Mouse (Mus musculus) right cerebral cortex, postnatal 4 days (tissue): ENCODE data around the gene Car5b.

Experiments used
- DNase-seq: peaks from one replicate; pipeline ENCODE4 v3.0.0-alpha.2; 2022

Gene Car5b

DNA sequence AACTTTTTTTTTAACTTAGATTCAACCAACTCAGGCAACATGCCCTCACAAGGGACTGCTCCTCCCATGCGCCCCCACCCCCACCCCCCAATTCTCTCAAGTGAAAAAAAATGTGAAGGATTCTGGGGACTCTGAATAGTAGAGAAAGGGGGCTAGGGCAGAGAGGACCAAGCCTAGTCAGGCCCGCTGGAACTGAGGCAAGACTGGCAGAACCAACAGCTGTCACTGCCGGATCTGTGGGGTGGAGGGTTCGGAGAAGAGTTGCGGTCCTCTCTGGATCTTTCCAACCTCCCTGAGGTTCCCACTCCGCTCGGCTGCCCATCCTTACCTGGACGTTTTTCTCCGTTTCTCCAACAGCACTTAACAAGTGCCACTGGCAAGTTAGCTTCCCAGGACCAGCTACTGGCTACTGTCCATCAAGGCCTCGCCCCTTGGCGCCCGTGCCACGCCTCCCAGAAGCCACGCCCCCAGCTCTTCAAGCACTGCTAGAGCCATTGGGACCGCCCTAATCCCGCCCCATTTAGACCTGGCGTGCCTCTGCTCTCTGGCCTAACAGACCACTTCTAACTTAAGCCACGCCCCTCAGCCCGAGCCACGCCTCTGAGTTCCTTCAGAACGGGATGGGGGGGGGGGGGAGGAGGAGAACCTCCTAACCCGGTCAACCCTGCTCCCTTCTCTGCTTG, at the start of gene Car5b:
Gene Car5b (minus strand): TSS at position 391 of the 683 bp plus-strand sequence.
- peak; percentile 40 for DNase-seq

GRCm38 (mm10) chrX:164076040-164076775, 48.4 kb upstream of the Car5b start, which contains the start of gene Siah1b:
Siah1b (minus strand) TSS chrX:164076493.
- DNase-seq: peak; percentile 83

DNA sequence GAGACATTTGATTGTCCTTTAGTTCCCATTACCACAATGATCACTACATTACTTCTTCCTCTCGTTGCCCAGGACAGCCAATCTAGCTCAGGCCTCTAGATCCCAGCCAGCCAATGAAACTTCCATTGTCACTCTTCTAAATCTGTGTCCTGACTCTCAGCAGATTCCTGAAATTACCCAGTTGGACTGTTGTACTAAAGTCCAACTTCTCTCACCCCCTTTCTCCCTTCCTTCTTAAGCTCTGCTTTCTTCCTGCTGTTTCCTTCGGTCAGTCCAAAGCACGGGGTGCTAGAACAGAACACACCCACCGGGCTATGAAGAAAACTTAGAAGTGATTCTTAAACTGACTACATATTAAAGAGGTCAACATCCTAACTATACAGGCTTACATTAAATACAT, 41.2 kb upstream of the Car5b start:
- DNase-seq: no peak

GRCm38 (mm10) chrX:164066185-164066584, 38.4 kb upstream of the Car5b start:
- DNase-seq: peak; percentile 71

- no peak for DNase-seq
Observed at GRCm38 (mm10) chrX:164059070-164059469, 31.3 kb upstream of the Car5b start.

- no peak for DNase-seq
Observed at GRCm38 (mm10) chrX:164058523-164058922, 30.7 kb upstream of the Car5b start.

DNA sequence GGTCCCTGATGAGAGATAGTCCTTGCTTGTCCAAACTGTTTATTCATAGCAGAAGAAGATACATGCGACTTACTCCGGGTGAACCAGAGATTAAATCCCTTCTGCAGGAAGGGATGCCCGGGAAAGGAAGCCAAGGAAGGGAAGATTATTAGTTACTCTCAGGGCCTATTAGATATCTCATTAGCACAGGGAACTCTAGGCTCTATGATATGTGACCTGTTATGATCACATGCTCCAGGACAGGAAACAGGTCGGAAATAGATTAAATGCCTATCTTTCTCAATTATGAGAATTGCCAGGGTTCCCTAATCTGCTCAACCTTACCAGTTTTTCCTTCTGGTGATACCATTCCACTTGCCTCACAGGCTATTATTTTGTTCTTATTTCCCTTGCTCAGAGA, 27.9 kb upstream of the Car5b start:
- no peak for DNase-seq

DNA sequence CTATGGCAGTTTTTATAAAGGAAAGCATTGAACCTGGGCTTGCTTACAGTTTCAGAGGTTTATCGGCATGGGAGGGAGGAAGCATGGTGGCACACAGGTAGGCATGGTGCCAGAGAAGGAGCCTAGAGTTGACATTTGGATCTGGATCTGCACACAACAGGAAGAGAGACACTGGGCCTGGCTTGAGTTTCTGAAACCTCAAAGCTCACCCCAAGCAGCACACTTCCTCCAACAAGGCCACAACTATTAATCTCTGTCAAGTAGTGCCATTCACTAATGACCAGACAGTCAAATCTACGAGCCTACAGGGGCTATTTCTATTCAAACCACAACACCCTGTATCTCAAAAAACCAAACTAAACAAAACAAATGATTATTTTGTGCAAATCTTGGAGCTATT, 18.9 kb upstream of the Car5b start:
- no peak for DNase-seq

- DNase-seq: peak; percentile 5
Observed at GRCm38 (mm10) chrX:164042069-164042468, 14.3 kb upstream of the Car5b start.

DNA sequence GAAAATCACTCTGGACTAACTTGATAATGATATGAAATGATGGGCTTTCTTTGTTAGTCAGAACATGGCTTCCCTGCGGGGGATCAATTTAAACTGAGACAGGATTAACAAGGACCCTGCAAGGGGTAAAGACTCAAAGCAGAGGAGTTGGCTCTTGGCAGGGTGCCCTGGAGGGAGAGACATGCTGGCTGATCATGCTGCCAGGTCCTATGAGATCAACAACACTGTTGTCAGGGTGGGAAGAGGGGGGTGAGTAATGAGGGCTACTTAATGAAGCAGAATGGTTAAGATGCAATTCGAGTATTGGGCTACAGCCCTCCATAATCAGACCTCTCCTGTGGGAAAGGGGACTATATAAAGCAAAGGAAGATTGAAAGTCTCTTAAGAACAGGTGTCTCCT, 11.1 kb upstream of the Car5b start:
- DNase-seq: peak; percentile 16

DNA sequence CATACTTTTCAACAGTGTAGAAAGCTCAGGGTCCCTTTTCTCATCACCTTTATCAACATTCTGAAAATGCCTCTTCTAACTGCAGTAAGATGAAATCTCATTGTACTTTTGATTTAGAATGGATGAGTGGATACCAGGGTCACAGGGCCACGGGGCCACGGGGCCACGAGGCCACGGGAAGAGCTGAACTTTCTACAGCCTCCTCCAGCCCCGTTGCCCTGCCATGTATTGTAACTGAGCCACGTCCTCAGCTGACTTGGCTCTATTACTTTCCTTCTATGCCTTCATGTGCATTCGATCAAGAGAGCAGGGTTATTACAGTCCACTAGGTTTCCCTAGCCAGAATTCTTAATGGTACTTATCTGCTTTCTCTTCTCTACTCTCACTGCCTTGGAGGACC, 8.1 kb upstream of the Car5b start:
- no peak for DNase-seq

- no peak for DNase-seq
Observed at GRCm38 (mm10) chrX:164035401-164035800, 7.6 kb upstream of the Car5b start.

- DNase-seq: no peak
Observed at GRCm38 (mm10) chrX:164032526-164032925, 4.7 kb upstream of the Car5b start.

GRCm38 (mm10) chrX:164015636-164016035, 12.2 kb downstream of the Car5b start:
- DNase-seq: no peak

GRCm38 (mm10) chrX:164014956-164015355, 12.8 kb downstream of the Car5b start:
- DNase-seq: no peak

- DNase-seq: no peak
Observed at GRCm38 (mm10) chrX:164013318-164013717, 14.5 kb downstream of the Car5b start.

DNA sequence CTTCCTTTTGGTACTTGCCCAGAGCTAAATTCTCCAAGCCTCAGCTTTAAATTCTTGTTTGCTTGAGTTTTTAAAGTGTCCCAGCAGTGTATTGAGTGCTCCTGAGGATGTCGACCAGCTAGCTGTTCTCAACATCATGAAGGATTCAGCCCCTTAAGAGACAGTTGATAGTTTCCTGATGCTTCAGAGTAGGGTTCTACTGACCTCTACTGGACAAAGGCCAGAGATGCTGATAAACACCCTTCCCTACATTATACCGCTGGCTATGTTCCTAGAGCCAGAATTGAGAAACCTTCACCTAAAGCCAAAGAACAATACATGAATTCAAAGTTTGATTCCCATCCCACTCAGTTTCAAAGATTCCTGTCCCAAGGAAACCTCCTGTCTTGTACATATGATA, 23.0 kb downstream of the Car5b start:
- DNase-seq: no peak

DNA sequence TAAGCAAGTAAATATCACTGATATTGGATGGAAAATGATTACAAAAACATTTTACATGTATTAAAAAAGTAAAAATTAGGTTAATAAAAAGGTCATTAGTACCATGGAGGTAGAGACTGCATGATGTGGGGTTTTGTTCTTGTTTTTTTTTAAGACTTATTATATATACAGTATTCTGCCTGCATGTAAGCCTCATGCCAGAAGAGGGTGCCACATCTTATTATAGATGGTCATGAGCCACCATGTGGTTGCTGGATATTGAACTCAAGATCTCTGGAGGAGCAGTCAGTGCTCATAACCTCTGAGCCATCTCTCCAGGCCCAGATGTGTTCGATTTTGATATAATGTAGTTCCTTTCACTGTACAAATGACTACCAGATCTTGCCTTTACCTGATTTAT, 27.9 kb downstream of the Car5b start:
- DNase-seq: no peak

- DNase-seq: no peak
Observed at GRCm38 (mm10) chrX:163996754-163997153, 31.0 kb downstream of the Car5b start.

- DNase-seq: no peak
Observed at GRCm38 (mm10) chrX:163987718-163988374, 40.0 kb downstream of the Car5b start.

- DNase-seq: no peak
Observed at GRCm38 (mm10) chrX:163982129-163982528, 45.7 kb downstream of the Car5b start.

DNA sequence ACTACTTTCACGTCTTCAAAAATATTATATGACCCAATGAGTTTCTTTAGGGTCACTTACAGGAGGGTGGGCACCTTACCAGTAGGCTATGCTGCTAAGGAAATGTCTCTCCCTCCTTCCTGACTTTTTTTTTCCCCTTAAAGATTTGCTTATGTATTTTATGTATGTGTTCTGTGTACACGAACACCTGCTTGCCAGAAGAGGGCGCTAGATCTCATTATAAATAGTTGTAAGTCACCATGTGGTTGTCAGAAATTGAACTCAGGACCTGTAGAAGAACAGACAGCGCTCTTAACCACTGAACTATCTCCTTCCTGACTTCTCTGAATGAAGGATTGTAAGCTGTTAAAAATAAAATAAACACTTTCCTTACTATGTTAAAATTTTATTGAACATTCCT, 46.3 kb downstream of the Car5b start:
- no peak for DNase-seq

DNA sequence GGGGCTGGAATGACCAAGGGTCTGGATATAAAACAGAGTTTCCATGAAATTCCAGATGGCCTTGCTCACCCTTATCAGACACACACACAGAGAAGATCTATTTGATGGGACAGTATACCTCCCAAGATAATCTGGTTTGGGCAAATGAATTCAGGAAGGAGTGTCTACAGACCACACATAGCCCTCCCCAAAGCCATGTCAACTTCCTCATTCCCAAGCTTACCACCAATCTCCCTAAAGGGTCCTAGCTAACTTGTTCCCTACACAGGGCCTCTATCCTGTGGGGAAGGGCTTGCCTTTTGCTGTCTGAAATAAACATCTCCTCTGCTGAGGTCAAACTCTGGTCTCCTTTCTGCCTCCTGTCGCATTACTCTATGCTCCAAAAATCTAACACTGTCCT, 46.7 kb downstream of the Car5b start:
- DNase-seq: no peak

DNA sequence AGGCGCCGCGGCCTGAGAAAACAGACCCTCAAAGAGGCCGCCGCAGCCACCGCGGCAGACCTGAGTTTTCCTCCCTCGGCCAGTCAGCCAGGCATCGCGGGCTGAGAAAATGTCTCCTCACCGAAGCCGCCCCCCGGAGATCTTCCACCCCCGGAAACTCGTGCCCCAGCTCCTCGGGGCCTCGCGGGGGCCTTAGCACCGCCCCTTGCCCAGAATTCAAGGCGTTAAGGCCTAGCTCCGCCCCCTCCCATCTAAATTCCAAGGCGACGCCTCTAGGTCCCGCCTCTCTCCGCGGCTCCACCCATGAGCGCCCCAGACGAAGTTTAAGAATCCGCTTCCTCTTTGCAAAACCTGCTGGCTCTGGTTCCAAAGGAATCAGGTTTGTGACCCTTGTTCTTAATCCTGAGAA, 69.3 kb downstream of the Car5b start, which contains the start of gene Zrsr2:
Gene Zrsr2 (minus strand): TSS at position 195 of the 409 bp plus-strand sequence.
- peak; percentile 75 for DNase-seq
